Mouse (Mus musculus): ENCODE results near the gene Lyzl4.

GRCm38 (mm10) chr9:121553643-121554042 lies 88.3 kb downstream of the Lyzl4 start:
- TF ChIP-seq CTCF (IDR thresholded peaks at IDR 0.05; ENCODE audit: borderline replicate concordance, insufficient read depth, low read depth, low read length) = no peak
- TF ChIP-seq POLR2A (IDR thresholded peaks at IDR 0.05; ENCODE audit: borderline replicate concordance, insufficient read depth, low read length) = no peak

All from cerebellum, adult 2 months (tissue).